ENCODE assay signal across 18 mouse cellular contexts in genomic region chr10:4776714-4777090, GRCm38 (mm10).
"Had no signal": no experiment of that assay in that cellular context is flagged by ENCODE, and none has a peak within 500 bp of the region (broad histone marks: within the 10 kb centered on the region; RNA-seq: fewer than 3 reads in every experiment).

No protein-coding gene starts in this region.

- H3K4me3 ChIP-seq: gastrocnemius, adult 2 months; heart, embryonic 10.5 days; heart, embryonic 12.5 days; hindbrain, embryonic 10.5 days; hindbrain, embryonic 12.5 days; intestine, embryonic 15.5 days; layer of hippocampus, adult 2 months; left cerebral cortex, adult 2 months; limb, embryonic 13.5 days; limb, embryonic 15.5 days; liver, embryonic 13.5 days; liver, embryonic 15.5 days had no signal

- H3K27ac ChIP-seq: gastrocnemius, adult 2 months; heart, embryonic 10.5 days; hindbrain, embryonic 10.5 days; hindbrain, embryonic 12.5 days; hindbrain, embryonic 14.5 days; intestine, embryonic 15.5 days; layer of hippocampus, adult 2 months; left cerebral cortex, adult 2 months; limb, embryonic 13.5 days; limb, embryonic 15.5 days; liver, embryonic 13.5 days; liver, embryonic 15.5 days had no signal

- DNase-seq: gastrocnemius, adult 2 months; gastrocnemius, postnatal 10 days; gastrocnemius, postnatal 25 days; kidney, adult 18-20 months; kidney, postnatal 25 days; left cerebral cortex, postnatal 4 days; liver, embryonic 13.5 days had no signal

- H3K4me1 ChIP-seq: heart, embryonic 10.5 days; heart, embryonic 12.5 days; hindbrain, embryonic 10.5 days; hindbrain, embryonic 12.5 days; intestine, embryonic 15.5 days; limb, embryonic 13.5 days; limb, embryonic 15.5 days; liver, embryonic 13.5 days; liver, embryonic 15.5 days had no signal
